ENCODE assay signal across 8 mouse cellular contexts in the genomic region with DNA sequence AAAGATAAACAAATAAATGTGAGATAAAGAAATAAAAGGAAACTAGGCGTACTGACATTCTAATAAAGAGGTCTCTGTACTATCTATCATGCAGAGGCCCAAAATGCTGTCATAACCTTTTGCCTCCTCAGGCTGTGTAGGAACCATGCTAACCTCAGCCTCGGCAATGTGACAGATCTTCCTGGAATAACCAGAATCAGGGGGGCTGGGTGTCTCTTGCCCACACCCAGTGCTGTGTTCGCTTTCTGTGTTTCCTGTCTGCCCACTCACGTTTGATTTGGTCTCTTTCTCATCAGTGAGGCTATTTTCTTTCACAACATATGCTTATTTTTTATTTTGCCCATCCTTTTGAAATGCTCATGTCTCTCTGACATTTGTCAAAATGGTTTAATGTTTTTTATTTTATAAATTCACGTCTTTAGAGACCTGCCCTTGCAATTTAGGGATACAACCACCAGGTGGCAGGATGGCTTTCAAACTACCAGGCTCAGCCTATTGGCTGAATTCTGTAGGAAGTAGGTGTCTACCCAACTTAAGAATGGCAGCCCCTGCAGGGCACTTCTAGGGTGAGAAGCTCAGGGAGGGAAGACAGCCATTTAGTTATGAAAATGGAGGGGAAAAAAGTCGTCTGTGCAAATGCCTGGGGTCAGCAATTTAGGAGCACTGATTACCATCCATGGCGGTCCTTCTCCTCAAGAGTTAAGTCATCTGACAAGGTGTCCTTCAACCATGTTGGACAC.
A peak's percentile ranks its signal among the peaks of the same experiment; 100 is the strongest.
DNase-seq lines count a peak whose midpoint lies in the region; ATAC-seq lines count a peak whose summit lies in the region.

No protein-coding gene starts in this region.

- no peak for ATAC-seq in frontal cortex, adult (ENCODE audit: low TSS enrichment)

- peak; percentile 28 to 63 for DNase-seq in frontal cortex, postnatal 36 days (ENCODE audit: low spot score in 2 of 2)
- DNase-seq in frontal cortex, postnatal 14 days (ENCODE audit: low spot score in 2 of 2) = no peak
- DNase-seq in right cerebral cortex, postnatal 14 days = peak; percentile 12
- no peak for DNase-seq in right cerebral cortex, postnatal 25 days
- DNase-seq in cerebellum, postnatal 36 days = peak; percentile 53 to 56
- peak; percentile 16 for DNase-seq in kidney, postnatal 14 days
- peak; percentile 57 to 71 for DNase-seq in natural killer cell, adult 2 months (ENCODE audit: low spot score in 2 of 2)

Comparison
In these comparisons a context has a peak if more than half of its experiments do, and no peak if none do; other contexts are left out.
1. DNase-seq: peak in frontal cortex, postnatal 36 days (2 of 2), right cerebral cortex, postnatal 14 days (single experiment), cerebellum, postnatal 36 days (2 of 2), kidney, postnatal 14 days (single experiment) and natural killer cell, adult 2 months (2 of 2); none in frontal cortex, postnatal 14 days (0 of 2) and right cerebral cortex, postnatal 25 days (single experiment).